Mouse (Mus musculus): Measurements from ENCODE around the gene Suco. TPM values are rescaled to one million over a fixed set of nuclear protein-coding genes. Genes with fewer than 3 reads are reported as not detected.

Suco gene
- polyA plus RNA-seq, 1 experiment from 2014 or later = 21.0 TPM

- Histone ChIP-seq H3K36me3 (ENCODE audit: control insufficient read depth, insufficient read depth, low read length) (no peaks in the 10 kb centered on the region), H3K4me2 (ENCODE audit: low read length) (no peak overlapping the region), H3K27ac (ENCODE audit: low read depth) (no peak overlapping the region), H3K27me3 (replicated peaks; ENCODE audit: control insufficient read depth, insufficient read depth, low read length) (no peaks in the 10 kb centered on the region), H3K4me1 (replicated peaks; ENCODE audit: control insufficient read depth, insufficient read depth, low read length) (no peaks in the 10 kb centered on the region; the same call in 1 of the 2 replicates), H3K9ac (ENCODE audit: low read length) (no peak overlapping the region), H3K4me3 (ENCODE audit: low read depth, low read length) (no peak overlapping the region), H3K9me3 (ENCODE audit: control insufficient read depth, low read length) (no peaks in the 10 kb centered on the region)
- WGBS = 90% methylated on average over 2 of the region's 2 CpGs
- ATAC-seq (replicated peaks; ENCODE audit: low FRiP score, low TSS enrichment, low read depth) (no peak), DNase-seq (ENCODE audit: low spot score) (no peak)
Observed at GRCm38 (mm10) chr1:161801321-161801720, 75.2 kb downstream of the Suco start.

GRCm38 (mm10) chr1:161800256-161800655, 76.2 kb downstream of the Suco start:
- no peak overlapping the region for H3K4me2 ChIP-seq (ENCODE audit: low read length)
- ATAC-seq (replicated peaks; ENCODE audit: low FRiP score, low TSS enrichment, low read depth) (no peak), DNase-seq (ENCODE audit: low spot score) (no peak)
- no peak overlapping the region for H3K4me3 ChIP-seq (ENCODE audit: low read depth, low read length)
- H3K4me1 ChIP-seq (replicated peaks; ENCODE audit: control insufficient read depth, insufficient read depth, low read length) = no peaks in the 10 kb centered on the region; the same call in 1 of the 2 replicates
- H3K9ac ChIP-seq (ENCODE audit: low read length) = no peak overlapping the region
- no peaks in the 10 kb centered on the region for H3K36me3 ChIP-seq (ENCODE audit: control insufficient read depth, insufficient read depth, low read length)
- no peaks in the 10 kb centered on the region for H3K9me3 ChIP-seq (ENCODE audit: control insufficient read depth, low read length)
- H3K27me3 ChIP-seq (replicated peaks; ENCODE audit: control insufficient read depth, insufficient read depth, low read length) = no peaks in the 10 kb centered on the region
- H3K27ac ChIP-seq (ENCODE audit: low read depth) = no peak overlapping the region

GRCm38 (mm10) chr1:161799791-161800190, 76.7 kb downstream of the Suco start:
- Histone ChIP-seq H3K4me1 (replicated peaks; ENCODE audit: control insufficient read depth, insufficient read depth, low read length) (no peaks in the 10 kb centered on the region; the same call in 1 of the 2 replicates), H3K27me3 (replicated peaks; ENCODE audit: control insufficient read depth, insufficient read depth, low read length) (no peaks in the 10 kb centered on the region), H3K4me3 (ENCODE audit: low read depth, low read length) (no peak overlapping the region), H3K9me3 (ENCODE audit: control insufficient read depth, low read length) (no peaks in the 10 kb centered on the region), H3K9ac (ENCODE audit: low read length) (no peak overlapping the region), H3K36me3 (ENCODE audit: control insufficient read depth, insufficient read depth, low read length) (no peaks in the 10 kb centered on the region), H3K27ac (ENCODE audit: low read depth) (no peak overlapping the region), H3K4me2 (ENCODE audit: low read length) (no peak overlapping the region)
- ATAC-seq (replicated peaks; ENCODE audit: low FRiP score, low TSS enrichment, low read depth) (no peak), DNase-seq (ENCODE audit: low spot score) (no peak)

- no peak overlapping the region for H3K4me3 ChIP-seq (ENCODE audit: low read depth, low read length)
- no peak overlapping the region for H3K9ac ChIP-seq (ENCODE audit: low read length)
- H3K4me1 ChIP-seq (replicated peaks; ENCODE audit: control insufficient read depth, insufficient read depth, low read length) = no peaks in the 10 kb centered on the region; the same call in 1 of the 2 replicates
- H3K27ac ChIP-seq (ENCODE audit: low read depth) = no peak overlapping the region
- ATAC-seq (replicated peaks; ENCODE audit: low FRiP score, low TSS enrichment, low read depth) (no peak), DNase-seq (ENCODE audit: low spot score) (no peak)
- no peaks in the 10 kb centered on the region for H3K36me3 ChIP-seq (ENCODE audit: control insufficient read depth, insufficient read depth, low read length)
- no peaks in the 10 kb centered on the region for H3K27me3 ChIP-seq (replicated peaks; ENCODE audit: control insufficient read depth, insufficient read depth, low read length)
- H3K9me3 ChIP-seq (ENCODE audit: control insufficient read depth, low read length) = no peaks in the 10 kb centered on the region
- WGBS = 91% methylated on average over 3 of the region's 3 CpGs
- H3K4me2 ChIP-seq (ENCODE audit: low read length) = no peak overlapping the region
Observed at GRCm38 (mm10) chr1:161798866-161799265, 77.6 kb downstream of the Suco start.

- Histone ChIP-seq H3K4me2 (ENCODE audit: low read length) (no peak overlapping the region), H3K27me3 (replicated peaks; ENCODE audit: control insufficient read depth, insufficient read depth, low read length) (no peaks in the 10 kb centered on the region), H3K36me3 (ENCODE audit: control insufficient read depth, insufficient read depth, low read length) (no peaks in the 10 kb centered on the region), H3K4me1 (replicated peaks; ENCODE audit: control insufficient read depth, insufficient read depth, low read length) (no peaks in the 10 kb centered on the region; the same call in 1 of the 2 replicates), H3K9ac (ENCODE audit: low read length) (no peak overlapping the region), H3K27ac (ENCODE audit: low read depth) (no peak overlapping the region), H3K9me3 (ENCODE audit: control insufficient read depth, low read length) (no peaks in the 10 kb centered on the region), H3K4me3 (ENCODE audit: low read depth, low read length) (no peak overlapping the region)
- DNase-seq (ENCODE audit: low spot score) = no peak
- ATAC-seq (replicated peaks; ENCODE audit: low FRiP score, low TSS enrichment, low read depth) = no peak
- 78% methylated on average over 10 of the region's 10 CpGs for WGBS
Observed at GRCm38 (mm10) chr1:161794447-161795211, 81.9 kb downstream of the Suco start.

- Histone ChIP-seq H3K9ac (ENCODE audit: low read length) (no peak overlapping the region), H3K27ac (ENCODE audit: low read depth) (no peak overlapping the region), H3K4me1 (replicated peaks; ENCODE audit: control insufficient read depth, insufficient read depth, low read length) (no peaks in the 10 kb centered on the region; the same call in 1 of the 2 replicates), H3K36me3 (ENCODE audit: control insufficient read depth, insufficient read depth, low read length) (no peaks in the 10 kb centered on the region), H3K27me3 (replicated peaks; ENCODE audit: control insufficient read depth, insufficient read depth, low read length) (no peaks in the 10 kb centered on the region), H3K9me3 (ENCODE audit: control insufficient read depth, low read length) (no peaks in the 10 kb centered on the region), H3K4me2 (ENCODE audit: low read length) (no peak overlapping the region), H3K4me3 (ENCODE audit: low read depth, low read length) (no peak overlapping the region)
- DNase-seq (ENCODE audit: low spot score) (no peak), ATAC-seq (replicated peaks; ENCODE audit: low FRiP score, low TSS enrichment, low read depth) (no peak)
- 66% methylated on average over 3 of the region's 3 CpGs for WGBS
Observed at GRCm38 (mm10) chr1:161793321-161793720, 83.2 kb downstream of the Suco start.

- H3K4me3 ChIP-seq (ENCODE audit: low read depth, low read length) = no peak overlapping the region
- 90% methylated on average over 4 of the region's 4 CpGs for WGBS
- DNase-seq (ENCODE audit: low spot score) (no peak), ATAC-seq (replicated peaks; ENCODE audit: low FRiP score, low TSS enrichment, low read depth) (no peak)
- H3K27ac ChIP-seq (ENCODE audit: low read depth) = no peak overlapping the region
- no peaks in the 10 kb centered on the region; the same call in 1 of the 2 replicates for H3K4me1 ChIP-seq (replicated peaks; ENCODE audit: control insufficient read depth, insufficient read depth, low read length)
- H3K9ac ChIP-seq (ENCODE audit: low read length) = no peak overlapping the region
- H3K4me2 ChIP-seq (ENCODE audit: low read length) = no peak overlapping the region
- H3K27me3 ChIP-seq (replicated peaks; ENCODE audit: control insufficient read depth, insufficient read depth, low read length) = no peaks in the 10 kb centered on the region
- no peaks in the 10 kb centered on the region for H3K36me3 ChIP-seq (ENCODE audit: control insufficient read depth, insufficient read depth, low read length)
- no peaks in the 10 kb centered on the region for H3K9me3 ChIP-seq (ENCODE audit: control insufficient read depth, low read length)
Observed at GRCm38 (mm10) chr1:161792687-161792969, 83.9 kb downstream of the Suco start.

- H3K4me3 ChIP-seq (ENCODE audit: low read depth, low read length) = no peak overlapping the region
- 88% methylated on average over 8 of the region's 8 CpGs for WGBS
- ATAC-seq (replicated peaks; ENCODE audit: low FRiP score, low TSS enrichment, low read depth) = no peak
Observed at GRCm38 (mm10) chr1:161791854-161792686, 84.4 kb downstream of the Suco start.

More at GRCm38 (mm10) chr1:161791854-161792686, 84.4 kb downstream of the Suco start:
- Histone ChIP-seq H3K9ac (ENCODE audit: low read length) (no peak overlapping the region), H3K4me1 (replicated peaks; ENCODE audit: control insufficient read depth, insufficient read depth, low read length) (no peaks in the 10 kb centered on the region), H3K4me2 (ENCODE audit: low read length) (no peak overlapping the region), H3K27ac (ENCODE audit: low read depth) (no peak overlapping the region), H3K27me3 (replicated peaks; ENCODE audit: control insufficient read depth, insufficient read depth, low read length) (no peaks in the 10 kb centered on the region), H3K9me3 (ENCODE audit: control insufficient read depth, low read length) (no peaks in the 10 kb centered on the region), H3K36me3 (ENCODE audit: control insufficient read depth, insufficient read depth, low read length) (no peaks in the 10 kb centered on the region)
- no peak for DNase-seq (ENCODE audit: low spot score)
